Mouse (Mus musculus) liver, embryonic 14.5 days (tissue): Measurements from ENCODE around the gene Fahd2a. TPM values are rescaled to one million over a fixed set of nuclear protein-coding genes. Genes with fewer than 3 reads are reported as not detected.

Experiments
- ATAC-seq: fragments of 200-750 bp; cut with Nextera tagmentation; 2 replicates; pipeline ENCODE4 v1.8.0; 2017; ENCODE audit warnings: moderate number of reproducible peaks, mild to moderate bottlenecking, moderate library complexity; ENCODE audit not compliant: insufficient read depth
- DNase-seq, 3 experiments: peaks; one replicate each; pipeline ENCODE4 v3.0.0-alpha.2; 2012 to 2013; ENCODE audit warnings: low read depth in 3 of 3, low spot score in 3 of 3
- H3K27ac ChIP-seq: fragments of 300-500 bp; sonication (generic); 2 replicates; pipeline ENCODE4 v1.5.1; 2014; ENCODE audit warnings: moderate library complexity, mild to moderate bottlenecking, control low read depth, inconsistent platforms
- H3K27me3 ChIP-seq: fragments of 300-500 bp; sonication (generic); 2 replicates; pipeline ENCODE4 v1.6.1; 2014; ENCODE audit warnings: mild to moderate bottlenecking, low read length, moderate library complexity; ENCODE audit not compliant: control insufficient read depth, insufficient read depth
- H3K36me3 ChIP-seq: fragments of 300-500 bp; sonication (generic); replicated peaks from 2 replicates; pipeline ENCODE4 v1.6.1; 2014; ENCODE audit warnings: low read depth; ENCODE audit not compliant: control insufficient read depth, insufficient read depth
- H3K4me1 ChIP-seq, 2 experiments: fragments of 200-500 bp in 1 of 2; fragments of 300-500 bp in 1 of 2; sonication (generic) in 1 of 2; replicated peaks; 2 replicates each; pipeline ENCODE4 v1.6.1; 2012 to 2014; ENCODE audit warnings: antibody characterized with exemption in 1 of 2, inconsistent platforms in 1 of 2, low read length in 1 of 2; ENCODE audit not compliant: control insufficient read depth in 2 of 2, insufficient read depth in 2 of 2
- H3K4me2 ChIP-seq: fragments of 300-500 bp; sonication (generic); 2 replicates; pipeline ENCODE4 v1.6.1; 2014; ENCODE audit warnings: low read depth, mild to moderate bottlenecking, control low read depth, moderate library complexity
- H3K4me3 ChIP-seq, 2 experiments: fragments of 200-500 bp in 1 of 2; fragments of 300-500 bp in 1 of 2; sonication (generic) in 1 of 2; 2 replicates each; pipeline ENCODE4 v1.5.1; 2012 to 2014; ENCODE audit warnings: low read depth in 2 of 2, low read length in 2 of 2, mild to moderate bottlenecking in 2 of 2, control low read depth in 1 of 2, inconsistent platforms in 1 of 2, moderate library complexity in 1 of 2; ENCODE audit not compliant: insufficient read depth in 1 of 2
- H3K9ac ChIP-seq: fragments of 300-500 bp; sonication (generic); replicated peaks from 2 replicates; pipeline ENCODE4 v1.6.1; 2014; ENCODE audit warnings: mild to moderate bottlenecking, control low read depth, moderate library complexity
- H3K9me3 ChIP-seq: fragments of 300-500 bp; sonication (generic); 2 replicates; pipeline ENCODE4 v1.6.1; 2016; ENCODE audit warnings: low read length, mixed read lengths; ENCODE audit not compliant: control insufficient read depth
- CTCF ChIP-seq: IDR thresholded peaks from 2 replicates; pipeline ENCODE4 v1.5.1; 2016; ENCODE audit warnings: antibody characterized with exemption, low read depth, control low read depth
- EP300 ChIP-seq: IDR thresholded peaks from 2 replicates; pipeline ENCODE4 v1.6.1; 2016; ENCODE audit warnings: antibody characterized with exemption, low read depth
- WGBS: fragments of 180-500 bp; shearing (Covaris S2); extraction: QIAGEN DNeasy Blood & Tissue Kit; methylation state at CpG from one replicate; pipeline ENCODE4 v1.1.7; 2014; ENCODE audit not compliant: insufficient replicate concordance; 5-methylcytosine and 5-hydroxymethylcytosine counted together
- polyA plus RNA-seq, 2 experiments: library from polyadenylated mRNA; depleted of rRNA in 1 of 2; stranded (reverse) in 1 of 2; unstranded in 1 of 2; fragments of >200 nt; fragmentation: Nextera tagmentation in 1 of 2; extraction: Ambion mirVana in 1 of 2; gene quantifications; 2 replicates each; pipeline versions ENCODE4 v1.2.1 to v1.2.3; 2012 to 2014

Gene Fahd2a
- polyA plus RNA-seq, 2 experiments, result 7.9 to 20.0 TPM

GRCm38 (mm10) chr2:127424977-127425376 lies 19.4 kb downstream of the Fahd2a start, which contains the start of gene Gpat2:
TSS of gene Gpat2 (plus strand) at chr2:127425199.
- Histone ChIP-seq H3K27ac (no peak within 1 kb of the TSS), H3K4me2 (no peak within 1 kb of the TSS), H3K9me3 (no peaks in the 10 kb centered on the region; the same call in 1 of the 2 replicates), H3K4me1 (no peaks in the 10 kb centered on the region), H3K27me3 (no peaks in the 10 kb centered on the region), H3K9ac (no peak within 1 kb of the TSS), H3K36me3 (no peaks in the 10 kb centered on the region), H3K4me3 (no peak within 1 kb of the TSS)
- no peak for TF ChIP-seq CTCF
- no peak for TF ChIP-seq EP300
- DNase-seq, result no peak
- no peak for ATAC-seq
- 66% methylated on average over 17 of the region's 17 CpGs for WGBS

GRCm38 (mm10) chr2:127418266-127418970 lies 25.9 kb downstream of the Fahd2a start:
- no peaks in the 10 kb centered on the region for H3K36me3 ChIP-seq

GRCm38 (mm10) chr2:127416706-127417105 lies 27.7 kb downstream of the Fahd2a start:
- Histone ChIP-seq H3K4me2 (no peak overlapping the region), H3K36me3 (no peaks in the 10 kb centered on the region), H3K27ac (no peak overlapping the region), H3K27me3 (no peaks in the 10 kb centered on the region), H3K9me3 (no peaks in the 10 kb centered on the region), H3K4me3 (no peak overlapping the region), H3K4me1 (no peaks in the 10 kb centered on the region), H3K9ac (no peak overlapping the region)
- DNase-seq, result no peak
- no peak for ATAC-seq
- no peak for TF ChIP-seq EP300
- no peak for TF ChIP-seq CTCF
- 40% methylated on average over 3 of the region's 3 CpGs for WGBS

More at GRCm38 (mm10) chr2:127418266-127418970, 25.9 kb downstream of the Fahd2a start:
- Histone ChIP-seq H3K4me2 (no peak overlapping the region), H3K9me3 (no peaks in the 10 kb centered on the region), H3K9ac (no peak overlapping the region), H3K4me1 (no peaks in the 10 kb centered on the region), H3K4me3 (no peak overlapping the region), H3K27ac (no peak overlapping the region), H3K27me3 (no peaks in the 10 kb centered on the region)
- TF ChIP-seq EP300 (no peak), CTCF (no peak)
- no peak for DNase-seq
- 49% methylated on average over 10 of the region's 10 CpGs for WGBS
- ATAC-seq, result no peak

- Histone ChIP-seq H3K4me3 (no peak overlapping the region), H3K27ac (no peak overlapping the region), H3K4me1 (no peaks in the 10 kb centered on the region), H3K36me3 (no peaks in the 10 kb centered on the region), H3K4me2 (no peak overlapping the region), H3K9me3 (no peaks in the 10 kb centered on the region), H3K9ac (no peak overlapping the region), H3K27me3 (no peaks in the 10 kb centered on the region)
- WGBS, result 48% methylated on average over 10 of the region's 10 CpGs
- TF ChIP-seq CTCF, result no peak
- DNase-seq (no peak), ATAC-seq (no peak)
These were observed 28.6 kb downstream of the Fahd2a start for GRCm38 (mm10) chr2:127415806-127416205.

GRCm38 (mm10) chr2:127411126-127411525 lies 33.2 kb downstream of the Fahd2a start:
- H3K9me3 ChIP-seq, result no peaks in the 10 kb centered on the region
- WGBS, result 80% methylated on average over 6 of the region's 6 CpGs
- no peak for TF ChIP-seq EP300
- TF ChIP-seq CTCF, result no peak
- no peaks in the 10 kb centered on the region for H3K4me1 ChIP-seq
- H3K9ac ChIP-seq, result no peak overlapping the region
- no peak overlapping the region for H3K27ac ChIP-seq
- no peaks in the 10 kb centered on the region for H3K27me3 ChIP-seq
- ATAC-seq (no peak), DNase-seq (no peak)
- H3K36me3 ChIP-seq, result no peaks in the 10 kb centered on the region
- no peak overlapping the region for H3K4me3 ChIP-seq
- no peak overlapping the region for H3K4me2 ChIP-seq
